17 mouse cellular contexts compared by ENCODE assay signal in the genomic region with DNA sequence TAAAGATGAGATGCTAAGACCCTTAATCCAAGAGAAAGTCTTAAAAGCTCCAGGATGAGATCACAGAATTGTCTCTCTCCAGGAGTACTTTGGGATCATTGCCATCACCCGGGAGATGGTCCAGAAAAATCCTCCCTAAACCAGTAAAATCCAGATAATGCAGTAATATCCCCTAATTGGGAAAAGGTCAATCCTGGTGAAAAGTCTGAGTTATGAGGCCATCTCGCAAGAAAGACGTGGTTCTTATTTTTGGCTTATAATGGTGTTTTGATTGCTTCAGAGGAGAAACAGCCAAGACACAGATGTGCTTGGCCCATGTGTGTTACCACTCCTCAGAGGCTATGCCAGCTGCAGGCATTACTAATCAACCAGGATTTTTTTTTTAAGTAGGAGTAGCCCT. TPM values are rescaled to one million over a fixed set of nuclear protein-coding genes. Genes with fewer than 3 reads are reported as not detected.
DNase-seq lines count a peak whose midpoint lies in the region; ATAC-seq and TF ChIP-seq lines count a peak whose summit lies in the region.
"Had no signal": no experiment of that assay in that cellular context is flagged by ENCODE, and none has a peak within 500 bp of the region (broad histone marks: within the 10 kb centered on the region; RNA-seq: fewer than 3 reads in every experiment).

No protein-coding gene starts in this region.

- ATAC-seq in limb, embryonic 14.5 days (ENCODE audit: low FRiP score, low read depth), result no peak

- H3K27ac ChIP-seq in limb, embryonic 14.5 days (replicated peaks; ENCODE audit: low read depth, low read length), result no peak overlapping the region
- H3K27ac ChIP-seq in limb, embryonic 10.5 days, result no peak overlapping the region
- no peak overlapping the region for H3K27ac ChIP-seq in kidney, adult 2 months (ENCODE audit: insufficient read depth, low read depth, low read length)
- H3K27ac ChIP-seq: embryonic facial prominence, embryonic 13.5 days; hindbrain, embryonic 12.5 days; layer of hippocampus, adult 2 months; midbrain, embryonic 12.5 days had no signal

- no peak overlapping the region for H3K4me2 ChIP-seq in limb, embryonic 14.5 days (replicated peaks; ENCODE audit: low read depth, low read length, severe bottlenecking)
- H3K4me2 ChIP-seq: embryonic facial prominence, embryonic 13.5 days; hindbrain, embryonic 12.5 days; lung, embryonic 14.5 days; midbrain, embryonic 12.5 days had no signal

- no peak overlapping the region for H3K4me3 ChIP-seq in limb, embryonic 14.5 days (replicated peaks; ENCODE audit: low read length)
- no peak overlapping the region for H3K4me3 ChIP-seq in limb, embryonic 10.5 days
- H3K4me3 ChIP-seq in kidney, adult 2 months (ENCODE audit: insufficient read depth, low read depth, low read length), result no peak overlapping the region
- H3K4me3 ChIP-seq: embryonic facial prominence, embryonic 13.5 days; hindbrain, embryonic 12.5 days; layer of hippocampus, adult 2 months; midbrain, embryonic 12.5 days had no signal

- peaks cover 9% of the 10 kb centered on the region for H3K4me1 ChIP-seq in limb, embryonic 14.5 days (ENCODE audit: control insufficient read depth, insufficient read depth, low read length)
- H3K4me1 ChIP-seq in limb, embryonic 10.5 days, result no peaks in the 10 kb centered on the region
- H3K4me1 ChIP-seq in kidney, adult 2 months (ENCODE audit: control insufficient read depth, insufficient read depth, low read length), result no peaks in the 10 kb centered on the region
- H3K4me1 ChIP-seq: embryonic facial prominence, embryonic 13.5 days; hindbrain, embryonic 12.5 days; midbrain, embryonic 12.5 days had no signal

- TF ChIP-seq POLR2A in limb, embryonic 14.5 days (IDR thresholded peaks at IDR 0.05; ENCODE audit: borderline replicate concordance, extremely low read depth, insufficient read depth, insufficient read length), result no peak
- TF ChIP-seq POLR2A in kidney, adult 2 months (IDR thresholded peaks at IDR 0.05; ENCODE audit: low read depth, low read length), result no peak

- no peak for TF ChIP-seq CTCF in kidney, adult 2 months (conservative IDR thresholded peaks at IDR 0.05; ENCODE audit: insufficient read depth, insufficient read length, low read depth, low read length)

- no peaks in the 10 kb centered on the region for H3K36me3 ChIP-seq in limb, embryonic 14.5 days (ENCODE audit: control insufficient read depth, insufficient read depth, low read length)
- no peaks in the 10 kb centered on the region for H3K36me3 ChIP-seq in limb, embryonic 10.5 days
- no peaks in the 10 kb centered on the region for H3K36me3 ChIP-seq in kidney, adult 2 months (ENCODE audit: control insufficient read depth, insufficient read depth, low read length)
- H3K36me3 ChIP-seq: embryonic facial prominence, embryonic 13.5 days; hindbrain, embryonic 12.5 days; midbrain, embryonic 12.5 days had no signal

- H3K27me3 ChIP-seq in limb, embryonic 14.5 days (ENCODE audit: control insufficient read depth, insufficient read depth, low read length), result no peaks in the 10 kb centered on the region
- no peaks in the 10 kb centered on the region for H3K27me3 ChIP-seq in limb, embryonic 10.5 days (ENCODE audit: low read depth, poor library complexity, severe bottlenecking)
- H3K27me3 ChIP-seq in kidney, adult 2 months (replicated peaks; ENCODE audit: control insufficient read depth, insufficient read depth, low read length), result no peaks in the 10 kb centered on the region
- H3K27me3 ChIP-seq: CH12.LX; embryonic facial prominence, embryonic 13.5 days; hindbrain, embryonic 12.5 days; midbrain, embryonic 12.5 days had no signal

- WGBS in limb, embryonic 14.5 days, result 39% methylated on average over 3 of the region's 3 CpGs
- WGBS in limb, embryonic 10.5 days, result 75% methylated on average over 3 of the region's 3 CpGs
- 63% methylated on average over 3 of the region's 3 CpGs for WGBS in kidney, adult 2 months

- peak; percentile 76 for DNase-seq in limb, embryonic 14.5 days (ENCODE audit: low spot score)
- no peak for DNase-seq in limb, embryonic 10.5 days (ENCODE audit: low spot score)
- peak; percentile 69 for DNase-seq in fibroblast of lung, adult 2 months (ENCODE audit: low read depth)
- DNase-seq in gastrocnemius, postnatal 4 days (ENCODE audit: low spot score in 2 of 2), result peak; percentile 59 to 72
- peak; percentile 61 for DNase-seq in ovary, postnatal 14 days (ENCODE audit: low spot score)
- DNase-seq in spleen, adult 18-20 months, result no peak
- DNase-seq in thymus, adult 18-20 months, result no peak
- DNase-seq in kidney, adult 2 months, result no peak
- DNase-seq: adrenal gland, postnatal 36 days; cerebellum, adult 11-12 months; kidney, adult 18-20 months; lung, embryonic 14.5 days had no signal

- H3K9me3 ChIP-seq in limb, embryonic 14.5 days (ENCODE audit: control insufficient read depth, low read length), result no peaks in the 10 kb centered on the region
- no peaks in the 10 kb centered on the region for H3K9me3 ChIP-seq in limb, embryonic 10.5 days (replicated peaks)
- H3K9me3 ChIP-seq: embryonic facial prominence, embryonic 13.5 days; hindbrain, embryonic 12.5 days; midbrain, embryonic 12.5 days had no signal

- no peak overlapping the region for H3K9ac ChIP-seq in limb, embryonic 14.5 days (ENCODE audit: low read depth, low read length, severe bottlenecking)
- H3K9ac ChIP-seq: embryonic facial prominence, embryonic 13.5 days; hindbrain, embryonic 12.5 days; lung, embryonic 14.5 days; midbrain, embryonic 12.5 days had no signal

RNA-seq across cellular contexts. Expression of gene Gm765, which starts 34.9 kb away (rescaled TPM):
- 0.70 and 0.92 TPM in 2 replicates for polyA plus RNA-seq in limb, embryonic 14.5 days (2012; rRNA removed)
- 1.3 and 2.5 TPM in 2 replicates for polyA plus RNA-seq in limb, embryonic 14.5 days (2014; fragmentation: Nextera tagmentation; extraction: Ambion mirVana)
- polyA plus RNA-seq in limb, embryonic 10.5 days (2016; fragmentation: Nextera tagmentation; extraction: Ambion mirVana), result not detected in 2 replicates
- under 1 TPM; 0.13 to 0.17 TPM for total RNA-seq in gastrocnemius, postnatal 4 days (2021)
- not detected in 2 replicates for polyA plus RNA-seq in kidney, adult 2 months (2012; rRNA removed)
- total RNA-seq: adrenal gland, postnatal 36 days; CH12.LX; layer of hippocampus, adult 2 months had no signal
- polyA plus RNA-seq: embryonic facial prominence, embryonic 13.5 days; hindbrain, embryonic 12.5 days; lung, embryonic 14.5 days had no signal

Comparison
In these comparisons a context has a peak if more than half of its experiments do, and no peak if none do; other contexts are left out.
1. DNase-seq: peak in limb, embryonic 14.5 days (single experiment), fibroblast of lung, adult 2 months (single experiment), gastrocnemius, postnatal 4 days (2 of 2) and ovary, postnatal 14 days (single experiment); none in limb, embryonic 10.5 days (single experiment), spleen, adult 18-20 months (0 of 2), thymus, adult 18-20 months (0 of 2) and kidney, adult 2 months (single experiment).